Mouse (Mus musculus) heart, postnatal 10 days (tissue): Measurements from ENCODE around the gene Itga1. TPM values are rescaled to one million over a fixed set of nuclear protein-coding genes. Genes with fewer than 3 reads are reported as not detected.

Experiments used
- DNase-seq, 2 experiments: peaks; one replicate each; pipeline ENCODE4 v3.0.0; 2021
- intact Hi-C: fragments of 180-260 bp; cut with DNase I; formaldehyde crosslinking; loops from one replicate; pipeline ENCODE4 v1.15.1; 2025
- total RNA-seq, 2 experiments: library from RNA; stranded (reverse); gene quantifications; 2 replicates each; pipeline ENCODE4 v1.2.3; 2021

Itga1 gene
- total RNA-seq: 10 to 100 TPM; 73.9 to 83.5 TPM

- intact Hi-C loops: loop anchor here (2.0 to 10.0 kb wide), 5 partner anchors 46 to 267 kb away; no protein-coding TSS in a partner anchor
- DNase-seq: peak; percentile 88 to 89
Observed at GRCm38 (mm10) chr13:115101355-115102191, at the start of gene Itga1, which contains the start of gene Gm49395. Itga1 (minus strand) TSS chr13:115101964. Gm49395 (minus strand) TSS chr13:115101921.

- intact Hi-C loops: loop anchor here (5.0 kb wide), 1 partner anchor 37 kb away; no protein-coding TSS in a partner anchor
- DNase-seq: peak; percentile 26 to 27
Observed at GRCm38 (mm10) chr13:115150602-115151001, 48.8 kb upstream of the Itga1 start.

- intact Hi-C loops: loop anchor here (5.0 kb wide), 2 partner anchors 37 to 48 kb away; partner anchors contain the start of genes Gm49395 and Itga1
- DNase-seq: no peak
Observed at GRCm38 (mm10) chr13:115149849-115150248, 48.1 kb upstream of the Itga1 start.

GRCm38 (mm10) chr13:115143575-115143974 is 41.8 kb upstream of the Itga1 start:
- no peak for DNase-seq
- intact Hi-C loops: no loop called here

- intact Hi-C loops: no loop called here
- no peak for DNase-seq
Observed at GRCm38 (mm10) chr13:115142066-115142465, 40.3 kb upstream of the Itga1 start.

GRCm38 (mm10) chr13:115138513-115138912 is 36.7 kb upstream of the Itga1 start:
- intact Hi-C loops: no loop called here
- DNase-seq: no peak

GRCm38 (mm10) chr13:115136761-115137160 is 35.0 kb upstream of the Itga1 start:
- DNase-seq: no peak
- intact Hi-C loops: no loop called here

- peak in 1 of 2 experiments; percentile 15 for DNase-seq
Observed at GRCm38 (mm10) chr13:115132435-115132834, 30.7 kb upstream of the Itga1 start.

GRCm38 (mm10) chr13:115131381-115131780 is 29.6 kb upstream of the Itga1 start:
- no peak for DNase-seq
- intact Hi-C loops: no loop called here

More at GRCm38 (mm10) chr13:115132435-115132834, 30.7 kb upstream of the Itga1 start:
- intact Hi-C loops: no loop called here

GRCm38 (mm10) chr13:115130035-115130434 is 28.3 kb upstream of the Itga1 start:
- DNase-seq: no peak

GRCm38 (mm10) chr13:115127826-115128225 is 26.1 kb upstream of the Itga1 start:
- intact Hi-C loops: no loop called here
- DNase-seq: no peak

More at GRCm38 (mm10) chr13:115130035-115130434, 28.3 kb upstream of the Itga1 start:
- intact Hi-C loops: no loop called here

- intact Hi-C loops: no loop called here
- DNase-seq: no peak
Observed at GRCm38 (mm10) chr13:115126534-115126933, 24.8 kb upstream of the Itga1 start.

GRCm38 (mm10) chr13:115125130-115125529 is 23.4 kb upstream of the Itga1 start:
- intact Hi-C loops: no loop called here
- DNase-seq: no peak

GRCm38 (mm10) chr13:115124521-115124920 is 22.8 kb upstream of the Itga1 start:
- intact Hi-C loops: loop anchor here (5.0 kb wide), 1 partner anchor 33 kb away; no protein-coding TSS in a partner anchor
- no peak for DNase-seq

- intact Hi-C loops: no loop called here
- no peak for DNase-seq
Observed at GRCm38 (mm10) chr13:115118756-115119155, 17.0 kb upstream of the Itga1 start.

- no peak for DNase-seq
- intact Hi-C loops: no loop called here
Observed at GRCm38 (mm10) chr13:115118195-115118594, 16.4 kb upstream of the Itga1 start.

GRCm38 (mm10) chr13:115116930-115117621 is 15.3 kb upstream of the Itga1 start:
- intact Hi-C loops: no loop called here
- DNase-seq: no peak

- DNase-seq: no peak
- intact Hi-C loops: loop anchor here (10.0 kb wide), 1 partner anchor 275 kb away; no protein-coding TSS in a partner anchor
Observed at GRCm38 (mm10) chr13:115109628-115110027, 7.9 kb upstream of the Itga1 start.

GRCm38 (mm10) chr13:115107436-115107835 is 5.7 kb upstream of the Itga1 start:
- intact Hi-C loops: loop anchor here (10.0 kb wide), 1 partner anchor 273 kb away; no protein-coding TSS in a partner anchor
- DNase-seq: no peak

- no peak for DNase-seq
- intact Hi-C loops: loop anchor here (10.0 kb wide), 1 partner anchor 271 kb away; no protein-coding TSS in a partner anchor
Observed at GRCm38 (mm10) chr13:115106183-115106582, 4.4 kb upstream of the Itga1 start.

GRCm38 (mm10) chr13:115102754-115103153 is 990 bp upstream of the Itga1 start:
- DNase-seq: no peak
- intact Hi-C loops: loop anchor here (5.0 to 10.0 kb wide), 4 partner anchors 45 to 268 kb away; no protein-coding TSS in a partner anchor
